Mouse (Mus musculus) G1E (cell line): ENCODE data around the gene Ctsj. TPM values are rescaled to one million over a fixed set of nuclear protein-coding genes. Genes with fewer than 3 reads are reported as not detected.

Source experiments
- ATAC-seq: 2 replicates; pipeline ENCODE4 v1.8.0; 2016; ENCODE audit warnings: mild to moderate bottlenecking; ENCODE audit not compliant: insufficient number of reproducible peaks, poor library complexity, low FRiP score, severe bottlenecking; ENCODE audit errors: extremely low read depth
- DNase-seq: peaks from one replicate; pipeline ENCODE4 v3.0.0; 2012; ENCODE audit warnings: low spot score
- H3K27me3 ChIP-seq: 2 replicates; pipeline ENCODE4 v1.6.1; 2012; ENCODE audit warnings: mild to moderate bottlenecking, low read length, inconsistent platforms; ENCODE audit not compliant: insufficient read depth
- H3K36me3 ChIP-seq: replicated peaks from 2 replicates; pipeline ENCODE3; 2012; ENCODE audit warnings: mild to moderate bottlenecking, inconsistent platforms
- H3K4me1 ChIP-seq: 2 replicates; pipeline ENCODE4 v1.6.1; 2012; ENCODE audit warnings: low read depth, low read length, inconsistent platforms, mixed read lengths; ENCODE audit not compliant: insufficient read depth
- H3K4me3 ChIP-seq: 2 replicates; pipeline ENCODE4 v1.5.1; 2012; ENCODE audit warnings: low read depth, mild to moderate bottlenecking, inconsistent platforms, low read length, moderate library complexity, mixed read lengths
- H3K9me3 ChIP-seq: replicated peaks from 2 replicates; pipeline ENCODE4 v1.6.1; 2012; ENCODE audit warnings: inconsistent platforms
- CTCF ChIP-seq: IDR thresholded peaks from 2 replicates; pipeline ENCODE4 v1.5.1; 2012; ENCODE audit warnings: low read depth, low read length, inconsistent platforms, mixed read lengths
- GATA1 ChIP-seq: IDR thresholded peaks from 2 replicates; pipeline ENCODE4 v1.6.1; 2012; ENCODE audit warnings: borderline replicate concordance, low read length, inconsistent platforms, mixed read lengths
- GATA2 ChIP-seq: IDR thresholded peaks from 2 replicates; pipeline ENCODE4 v1.6.1; 2012; ENCODE audit warnings: low read depth, low read length, inconsistent platforms, borderline replicate concordance
- POLR2AphosphoS5 ChIP-seq: IDR thresholded peaks from 2 replicates; pipeline ENCODE4 v1.6.1; 2012; ENCODE audit warnings: low read depth, low read length, inconsistent platforms; ENCODE audit not compliant: insufficient replicate concordance
- TAL1 ChIP-seq: conservative IDR thresholded peaks from 2 replicates; pipeline ENCODE4 v1.6.1; 2012; ENCODE audit warnings: low read depth, low read length, inconsistent platforms, mixed read lengths
- polyA plus RNA-seq: library from polyadenylated mRNA; stranded (reverse); fragments of >175 nt; gene quantifications from 2 replicates; pipeline ENCODE4 v1.2.3, GENCODE M21; 2012
- total RNA-seq, 2 experiments: library from RNA; stranded (forward) in 1 of 2; stranded (reverse) in 1 of 2; fragments of 200-1000 nt in 1 of 2; fragments of >200 nt in 1 of 2; fragmentation: Nextera tagmentation in 1 of 2; gene quantifications; 2 replicates each; pipeline ENCODE4 v1.2.3; 2014 to 2017

The Ctsj gene
- total and polyA plus RNA-seq, 3 experiments, result not detected

- Histone ChIP-seq H3K9me3 (peaks cover 18% of the 10 kb centered on the region), H3K27me3 (no peaks in the 10 kb centered on the region), H3K4me3 (no peak overlapping the region), H3K4me1 (no peaks in the 10 kb centered on the region), H3K36me3 (no peaks in the 10 kb centered on the region)
- no peak for ATAC-seq
- DNase-seq, result no peak
- TF ChIP-seq CTCF (no peak), TAL1 (no peak), POLR2AphosphoS5 (no peak), GATA2 (no peak), GATA1 (no peak)
Observed at GRCm38 (mm10) chr13:60961706-60962105, 44.1 kb downstream of the Ctsj start.

Other genes with a start within 250 kb of the Ctsj start
- gene BC051665, start 219.6 kb downstream of the Ctsj start, total RNA-seq (2014; fragmentation: Nextera tagmentation), result not detected in 2 replicates
- gene BC051665, start 219.6 kb downstream of the Ctsj start, total RNA-seq (2017), result not detected in 2 replicates
- gene BC051665, start 219.6 kb downstream of the Ctsj start, polyA plus RNA-seq, result not detected in 2 replicates
- gene Ctsll3, start 203.1 kb downstream of the Ctsj start, total RNA-seq (2014; fragmentation: Nextera tagmentation), result not detected in 2 replicates
- not detected in 2 replicates for gene Ctsll3, start 203.1 kb downstream of the Ctsj start, total RNA-seq (2017)
- not detected in 2 replicates for gene Ctsll3, start 203.1 kb downstream of the Ctsj start, polyA plus RNA-seq
- gene 4930486L24Rik, start 141.5 kb downstream of the Ctsj start, total RNA-seq (2014; fragmentation: Nextera tagmentation), result not detected in 2 replicates
- gene 4930486L24Rik, start 141.5 kb downstream of the Ctsj start, total RNA-seq (2017), result not detected in 2 replicates
- not detected in 2 replicates for gene 4930486L24Rik, start 141.5 kb downstream of the Ctsj start, polyA plus RNA-seq
- gene Gm49392, start 109.1 kb downstream of the Ctsj start, total RNA-seq (2014; fragmentation: Nextera tagmentation), result not detected in 2 replicates
- not detected in 2 replicates for gene Gm49392, start 109.1 kb downstream of the Ctsj start, total RNA-seq (2017)
- gene Gm49392, start 109.1 kb downstream of the Ctsj start, polyA plus RNA-seq, result not detected in 2 replicates
- gene Ctla2b, start 108.5 kb downstream of the Ctsj start, total RNA-seq (2014; fragmentation: Nextera tagmentation), result not detected in 2 replicates
- 0.22 and 0.29 TPM in 2 replicates for gene Ctla2b, start 108.5 kb downstream of the Ctsj start, total RNA-seq (2017)
- gene Ctla2b, start 108.5 kb downstream of the Ctsj start, polyA plus RNA-seq, result not detected in 2 replicates
- gene Tpbpb, start 101.1 kb downstream of the Ctsj start, total RNA-seq (2014; fragmentation: Nextera tagmentation), result not detected in 2 replicates
- gene Tpbpb, start 101.1 kb downstream of the Ctsj start, total RNA-seq (2017), result not detected in 2 replicates
- not detected in 2 replicates for gene Tpbpb, start 101.1 kb downstream of the Ctsj start, polyA plus RNA-seq
- not detected in 2 replicates for gene Gm49393, start 70.4 kb downstream of the Ctsj start, total RNA-seq (2014; fragmentation: Nextera tagmentation)
- not detected in 2 replicates for gene Gm49393, start 70.4 kb downstream of the Ctsj start, total RNA-seq (2017)
- not detected in 2 replicates for gene Gm49393, start 70.4 kb downstream of the Ctsj start, polyA plus RNA-seq
- not detected in 2 replicates for gene Gm49391, start 69.4 kb downstream of the Ctsj start, total RNA-seq (2014; fragmentation: Nextera tagmentation)
- not detected in 2 replicates for gene Gm49391, start 69.4 kb downstream of the Ctsj start, total RNA-seq (2017)
- not detected in 2 replicates for gene Gm49391, start 69.4 kb downstream of the Ctsj start, polyA plus RNA-seq
- not detected in 2 replicates for gene Ctla2a, start 69.3 kb downstream of the Ctsj start, total RNA-seq (2014; fragmentation: Nextera tagmentation)
- 1.3 and 1.9 TPM in 2 replicates for gene Ctla2a, start 69.3 kb downstream of the Ctsj start, total RNA-seq (2017)
- gene Ctla2a, start 69.3 kb downstream of the Ctsj start, polyA plus RNA-seq, result not detected in 2 replicates
- not detected in 2 replicates for gene Tpbpa, start 64.0 kb downstream of the Ctsj start, total RNA-seq (2014; fragmentation: Nextera tagmentation)
- gene Tpbpa, start 64.0 kb downstream of the Ctsj start, total RNA-seq (2017), result 0.33 TPM in 1 of 2 replicates, not detected in the other
- not detected in 2 replicates for gene Tpbpa, start 64.0 kb downstream of the Ctsj start, polyA plus RNA-seq
- gene Ctsq, start 34.7 kb upstream of the Ctsj start, total RNA-seq (2014; fragmentation: Nextera tagmentation), result not detected in 2 replicates
- not detected in 2 replicates for gene Ctsq, start 34.7 kb upstream of the Ctsj start, total RNA-seq (2017)
- not detected in 2 replicates for gene Ctsq, start 34.7 kb upstream of the Ctsj start, polyA plus RNA-seq
- not detected in 2 replicates for gene Ctsr, start 158.3 kb upstream of the Ctsj start, total RNA-seq (2014; fragmentation: Nextera tagmentation)
- not detected in 2 replicates for gene Ctsr, start 158.3 kb upstream of the Ctsj start, total RNA-seq (2017)
- not detected in 2 replicates for gene Ctsr, start 158.3 kb upstream of the Ctsj start, polyA plus RNA-seq
- gene Cts6, start 197.5 kb upstream of the Ctsj start, total RNA-seq (2014; fragmentation: Nextera tagmentation), result not detected in 2 replicates
- not detected in 2 replicates for gene Cts6, start 197.5 kb upstream of the Ctsj start, total RNA-seq (2017)
- not detected in 2 replicates for gene Cts6, start 197.5 kb upstream of the Ctsj start, polyA plus RNA-seq
- gene Cts8, start 249.4 kb upstream of the Ctsj start, total RNA-seq (2014; fragmentation: Nextera tagmentation), result not detected in 2 replicates
- gene Cts8, start 249.4 kb upstream of the Ctsj start, total RNA-seq (2017), result not detected in 2 replicates
- not detected in 2 replicates for gene Cts8, start 249.4 kb upstream of the Ctsj start, polyA plus RNA-seq